Mouse (Mus musculus) right cerebral cortex, postnatal 14 days (tissue): ENCODE measurements at regions not wholly inside any gene's neighbourhood (a gene's known extent, or its start where the extent isn't known, plus 50 kb on each side); places are given as distances from the start of the nearest gene placed in this dataset.

Experiments
- DNase-seq: peaks from one replicate; pipeline ENCODE4 v3.0.0; 2022

DNA sequence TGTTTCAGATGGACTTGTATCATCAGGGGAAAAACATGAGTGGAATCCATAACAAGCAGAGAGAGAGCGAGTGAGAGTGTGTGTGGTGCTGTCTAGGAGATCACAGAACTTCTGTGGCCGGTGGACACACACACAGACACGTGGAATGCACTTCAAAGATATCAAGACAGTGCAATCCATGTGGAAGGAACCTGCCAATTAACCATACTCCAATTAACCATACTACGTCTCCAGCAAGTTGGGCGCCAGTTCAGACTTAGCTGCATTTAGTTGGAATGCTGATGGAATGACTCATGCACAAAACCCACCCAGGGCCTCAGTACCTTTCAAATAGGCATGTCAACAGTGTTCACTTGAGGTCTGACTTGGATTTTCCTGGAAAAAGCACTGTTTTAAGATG lies 172.8 kb upstream of the Rnd3 start:
- no peak for DNase-seq

DNA sequence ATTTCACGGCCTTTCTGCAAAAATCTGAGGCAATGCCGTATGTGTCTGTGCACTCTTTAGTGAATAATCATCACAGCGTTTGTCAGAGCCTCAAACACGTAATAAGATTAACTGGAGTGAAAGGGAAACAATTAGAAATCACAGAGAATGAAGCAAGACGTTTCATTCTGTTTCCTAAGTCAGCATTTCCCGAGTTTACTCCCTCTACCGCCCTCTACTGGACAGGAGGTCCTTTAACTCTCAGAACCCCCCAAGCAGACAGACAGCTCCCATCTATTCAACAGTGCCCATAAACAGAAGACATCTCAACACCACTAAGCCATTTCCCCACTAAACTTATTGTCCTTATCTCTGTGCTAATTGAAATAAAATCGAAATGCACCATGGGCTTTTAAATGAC lies 167.5 kb upstream of the Rnd3 start:
- no peak for DNase-seq

DNA sequence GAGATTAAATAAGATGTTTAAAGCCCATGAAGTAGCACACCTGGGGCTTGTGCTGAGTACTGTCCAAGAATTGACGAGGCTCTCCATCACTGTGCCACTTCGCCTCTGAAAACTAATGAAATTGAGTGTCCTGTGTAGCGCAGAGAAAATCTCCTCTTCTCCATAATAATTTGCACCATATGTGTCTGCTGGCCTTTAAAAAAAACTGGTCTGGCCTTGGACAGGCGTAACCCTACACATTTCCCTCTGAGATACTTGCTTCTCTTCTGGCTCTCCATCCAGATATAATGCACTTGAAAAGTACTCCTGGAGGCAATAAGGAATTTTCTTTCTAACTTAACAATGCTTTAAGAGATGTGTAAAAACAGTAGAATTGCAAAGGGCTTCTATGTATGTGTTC lies 164.5 kb upstream of the Rnd3 start:
- DNase-seq, result no peak

DNA sequence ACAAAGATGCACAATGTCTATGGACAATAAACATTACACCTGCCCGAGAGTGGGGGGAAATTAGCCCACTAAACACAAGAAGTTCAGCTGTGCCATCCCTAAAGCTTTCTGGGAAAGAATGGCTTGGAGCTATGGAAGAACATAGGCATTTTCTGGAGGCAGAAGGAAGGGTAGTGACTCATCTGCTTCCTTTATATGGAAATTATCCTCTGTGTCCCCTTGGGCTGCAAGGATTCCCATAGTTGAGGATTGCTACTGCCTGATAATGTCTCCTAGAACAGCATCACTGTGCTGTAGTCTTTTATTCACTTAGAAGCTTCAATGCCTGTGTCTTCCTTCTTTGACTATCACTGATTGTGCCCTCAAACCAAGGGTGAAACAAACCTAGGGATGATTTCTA lies 157.3 kb upstream of the Rnd3 start:
- DNase-seq, result no peak

DNA sequence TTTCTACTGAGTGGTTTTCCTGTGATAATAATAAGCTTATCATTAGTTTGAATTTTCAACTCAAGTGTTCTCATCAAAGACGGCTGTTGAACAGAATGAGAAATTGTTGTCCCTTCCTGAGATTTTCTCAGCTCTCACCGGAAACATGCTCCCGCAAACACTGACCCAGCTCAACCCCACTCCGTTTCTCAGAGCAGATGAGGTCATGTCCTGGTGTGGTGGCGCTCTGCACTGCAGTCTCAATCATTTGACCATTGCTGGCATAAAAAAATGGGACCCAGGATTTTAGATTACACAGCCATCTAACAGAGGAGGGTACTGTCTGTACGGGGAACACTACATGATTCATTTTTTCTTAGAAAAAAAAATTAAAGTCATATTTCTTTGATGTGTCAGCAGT lies 156.5 kb upstream of the Rnd3 start:
- no peak for DNase-seq

DNA sequence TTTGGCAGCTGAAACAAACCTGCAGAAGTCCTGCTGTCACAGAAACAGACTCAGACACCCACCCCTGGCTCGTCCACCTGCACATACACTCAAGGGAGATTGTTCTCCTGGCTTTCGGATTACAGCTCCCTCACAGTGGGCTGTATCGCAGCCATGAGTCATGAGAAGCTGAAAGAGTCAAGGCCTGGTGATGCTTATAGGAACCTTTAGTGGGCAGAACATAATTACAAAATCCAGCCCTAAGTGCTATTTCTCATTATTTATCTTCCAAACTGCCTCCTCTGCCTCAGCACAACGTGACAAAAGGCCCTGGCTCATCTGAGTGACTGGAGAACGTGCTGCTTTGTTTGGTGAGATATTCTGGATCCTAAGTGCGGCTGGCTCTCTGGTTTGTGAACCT lies 155.8 kb upstream of the Rnd3 start:
- no peak for DNase-seq

DNA sequence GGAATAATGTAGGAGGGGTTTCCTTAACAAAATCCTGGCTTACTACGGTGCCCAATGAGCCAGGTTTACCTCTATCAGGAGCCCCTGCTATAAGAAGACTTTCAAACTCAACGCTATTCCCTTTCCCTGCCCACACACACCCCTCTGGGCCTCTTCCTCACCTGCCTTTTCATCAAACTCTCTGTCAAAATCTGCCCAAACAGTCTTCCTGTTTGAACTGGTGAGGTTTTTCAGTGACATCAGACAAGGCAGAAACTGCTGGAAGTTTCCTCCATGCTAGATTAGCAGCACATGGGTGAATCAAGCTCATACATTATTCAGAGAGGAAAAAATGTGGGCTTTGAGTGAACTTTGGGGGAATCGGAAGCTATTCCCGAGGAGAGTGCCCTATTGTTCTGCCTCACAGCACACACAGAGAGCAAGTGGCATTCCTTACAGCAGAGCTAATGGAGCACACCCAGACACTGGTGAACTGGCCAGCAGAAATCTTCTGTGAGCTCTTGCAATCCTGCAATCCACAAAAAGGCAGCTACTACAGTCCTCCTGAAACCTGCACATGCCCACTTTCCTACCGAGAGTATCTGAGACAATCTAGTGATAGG lies 141.8 kb upstream of the Rnd3 start:
- no peak for DNase-seq

DNA sequence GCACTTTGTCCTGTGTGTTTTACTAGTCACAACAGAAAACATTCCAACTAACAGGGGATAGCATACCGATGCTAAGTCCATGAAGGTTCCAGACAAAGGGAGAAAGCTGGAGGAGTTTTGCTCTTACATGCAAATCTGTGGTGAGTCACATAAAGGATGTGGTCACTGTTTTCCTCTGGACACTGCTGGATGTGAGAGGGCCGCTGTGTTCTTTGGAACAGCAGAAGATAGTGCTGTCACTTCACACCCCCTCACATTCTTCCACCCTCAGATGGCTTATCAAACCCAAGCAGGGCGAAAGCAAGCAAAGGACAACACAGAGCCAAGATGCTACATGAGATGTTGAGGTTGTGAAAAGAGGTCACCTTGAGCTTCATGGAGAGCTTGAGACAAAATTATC lies 139.8 kb upstream of the Rnd3 start:
- DNase-seq, result no peak

DNA sequence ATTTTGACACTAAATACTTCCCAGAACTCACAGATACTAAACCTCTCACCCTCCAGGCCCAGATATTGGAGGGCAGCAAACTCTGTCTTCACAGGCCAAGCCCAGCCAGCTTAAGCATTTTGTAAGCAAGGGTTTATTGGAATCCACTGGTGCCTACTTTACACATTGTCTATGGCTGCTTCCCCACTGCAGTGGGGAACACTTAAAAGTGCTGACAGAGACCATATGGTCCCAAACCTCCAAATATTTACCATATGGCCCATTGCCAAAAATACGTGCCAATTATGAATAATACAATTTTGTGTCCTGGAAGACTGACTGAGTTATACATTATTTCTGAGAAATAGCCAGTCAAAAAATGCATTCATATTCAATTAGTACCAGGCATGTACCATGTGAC lies 136.7 kb upstream of the Rnd3 start:
- no peak for DNase-seq

DNA sequence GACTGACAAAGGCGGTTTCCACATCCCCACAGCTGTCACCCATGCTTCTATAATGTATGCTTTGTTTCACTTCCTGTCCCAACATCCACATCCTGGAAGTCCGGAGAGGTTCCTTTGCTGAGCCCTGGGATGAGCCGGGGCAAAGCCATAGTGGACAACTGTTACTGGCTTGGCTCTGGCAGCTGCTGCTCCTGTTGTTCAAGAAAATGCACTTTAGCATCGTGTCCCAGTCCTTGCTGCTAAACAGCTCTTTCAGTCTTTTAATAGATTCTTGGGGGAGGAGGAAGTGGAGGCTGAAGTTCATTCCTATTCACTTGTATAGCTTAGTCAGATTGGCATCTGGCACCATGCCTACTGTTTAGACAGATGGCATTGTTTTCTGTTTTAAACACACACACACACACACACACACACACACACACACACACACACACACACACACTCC lies 135.9 kb upstream of the Rnd3 start:
- no peak for DNase-seq

DNA sequence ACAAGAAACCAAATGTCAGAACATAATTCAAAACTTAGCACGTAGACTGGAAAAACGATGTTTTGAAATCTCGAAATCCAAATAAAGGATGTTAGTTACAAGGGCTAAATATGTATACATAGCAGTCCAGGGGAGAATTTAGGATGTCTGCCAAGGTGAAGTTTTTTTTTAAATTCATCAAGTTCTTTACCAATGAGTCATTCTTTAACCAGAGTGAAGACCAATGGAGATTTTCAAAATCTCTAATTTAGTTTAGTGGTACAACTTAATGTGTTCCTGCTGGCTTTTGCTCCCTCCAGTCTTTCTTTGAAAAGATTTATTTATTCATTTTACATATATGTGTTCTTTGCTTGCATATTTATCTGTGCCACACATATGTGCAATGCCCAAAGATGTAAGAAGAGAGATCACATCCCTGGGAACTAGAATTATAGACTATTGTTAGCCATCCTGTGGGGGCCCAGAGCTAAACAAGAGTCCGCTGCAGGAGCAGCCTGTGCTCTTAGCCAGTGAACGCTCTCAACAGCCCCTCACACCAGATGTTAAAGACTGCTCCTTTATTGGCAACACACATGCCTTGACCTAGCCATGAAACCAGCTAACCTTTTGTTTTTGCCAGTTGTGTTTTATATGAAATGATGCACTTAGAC lies 130.6 kb upstream of the Rnd3 start:
- no peak for DNase-seq

DNA sequence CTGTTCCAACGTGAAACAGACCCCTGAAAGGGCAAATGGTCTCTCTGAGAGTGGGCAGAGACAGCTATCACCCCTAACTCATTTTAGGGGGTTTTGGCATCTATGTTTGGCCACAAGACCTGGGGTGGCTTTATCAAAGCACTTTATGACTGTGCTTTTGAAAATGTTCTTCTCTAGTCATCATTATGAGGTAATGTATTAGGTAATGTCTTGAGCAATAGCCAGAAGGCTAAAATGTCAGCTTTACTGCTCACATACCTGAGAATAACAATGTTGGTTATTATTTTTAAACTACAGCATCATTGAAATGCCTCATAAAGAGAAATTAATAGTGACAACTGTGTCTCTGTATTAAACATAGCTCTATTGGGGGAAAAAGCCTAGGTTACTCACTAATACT lies 129.9 kb upstream of the Rnd3 start:
- no peak for DNase-seq

DNA sequence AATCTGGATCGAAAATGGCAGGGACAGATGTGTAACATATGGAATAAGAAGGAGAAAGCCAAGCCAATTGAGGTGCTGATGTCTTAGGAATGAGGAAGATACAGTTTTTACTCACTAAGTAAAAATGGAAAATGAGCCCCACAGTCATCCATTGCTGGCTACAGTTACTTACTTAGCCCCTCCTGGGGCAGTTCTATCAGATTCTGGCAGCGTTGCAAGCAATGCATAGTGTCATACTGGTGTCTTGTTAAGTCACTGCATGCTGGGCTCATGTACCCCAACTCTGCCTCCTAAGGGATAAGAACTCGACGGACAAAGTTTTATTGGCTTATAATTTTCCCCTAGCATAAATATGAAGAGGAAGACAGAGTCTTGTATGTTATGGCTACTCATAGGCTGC lies 129.4 kb upstream of the Rnd3 start:
- DNase-seq, result no peak

DNA sequence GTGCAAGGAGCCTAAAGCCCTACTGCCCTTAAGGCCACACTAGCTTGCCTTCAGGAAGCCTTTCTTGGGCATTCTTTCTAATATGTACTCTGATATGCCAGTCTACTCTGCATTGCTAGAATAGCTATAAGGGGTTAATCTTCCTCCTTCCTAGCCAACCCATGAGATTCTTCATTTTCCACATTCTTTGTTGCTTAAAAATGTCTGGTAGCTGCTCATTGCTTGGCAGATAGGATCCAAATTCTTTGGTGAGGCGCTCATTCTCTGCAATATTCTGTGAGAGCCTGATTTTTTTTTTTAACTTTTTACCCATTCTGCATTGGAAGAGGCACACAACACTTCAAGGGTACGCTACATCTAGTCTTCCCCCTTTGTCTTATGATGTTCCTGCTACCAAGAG lies 127.7 kb upstream of the Rnd3 start:
- DNase-seq, result no peak

DNA sequence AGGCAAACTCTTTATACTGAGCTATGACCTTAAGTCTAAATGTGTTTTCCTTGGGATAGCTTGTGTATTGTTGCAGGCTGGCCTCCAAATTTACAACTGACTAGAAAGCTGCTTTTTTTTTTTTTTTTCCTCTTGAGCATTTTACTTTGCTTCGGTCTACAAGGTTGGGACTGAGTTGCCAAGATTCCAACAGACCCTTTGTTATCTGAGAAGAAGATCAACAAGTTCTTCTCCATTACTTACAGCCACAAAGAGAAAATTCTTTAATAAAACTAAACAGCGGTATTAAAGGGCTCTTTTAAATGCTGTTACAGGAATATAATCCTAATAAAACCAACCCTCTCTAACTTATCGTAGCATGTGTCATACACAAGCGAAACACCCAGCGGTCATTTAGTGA lies 124.4 kb upstream of the Rnd3 start:
- DNase-seq, result no peak

DNA sequence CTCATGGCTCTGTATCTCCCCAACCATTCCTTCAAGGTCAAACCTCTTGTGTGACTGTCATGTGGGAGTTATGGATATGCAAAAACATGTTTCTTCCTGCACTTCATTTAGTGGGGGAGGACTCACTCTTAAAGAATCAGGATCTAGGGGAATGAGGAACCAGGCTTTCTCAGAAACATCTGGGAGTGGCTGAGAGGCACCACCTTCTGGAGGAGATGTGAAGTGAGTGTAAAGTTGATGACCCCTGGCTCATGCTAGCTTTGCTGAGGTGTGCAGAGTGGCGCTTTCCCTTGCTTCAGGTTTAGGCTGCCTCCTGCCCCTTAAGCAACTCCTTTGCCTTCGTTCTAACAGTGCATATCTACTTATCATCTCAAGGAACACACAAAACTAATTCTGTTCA lies 119.6 kb upstream of the Rnd3 start:
- DNase-seq, result no peak

DNA sequence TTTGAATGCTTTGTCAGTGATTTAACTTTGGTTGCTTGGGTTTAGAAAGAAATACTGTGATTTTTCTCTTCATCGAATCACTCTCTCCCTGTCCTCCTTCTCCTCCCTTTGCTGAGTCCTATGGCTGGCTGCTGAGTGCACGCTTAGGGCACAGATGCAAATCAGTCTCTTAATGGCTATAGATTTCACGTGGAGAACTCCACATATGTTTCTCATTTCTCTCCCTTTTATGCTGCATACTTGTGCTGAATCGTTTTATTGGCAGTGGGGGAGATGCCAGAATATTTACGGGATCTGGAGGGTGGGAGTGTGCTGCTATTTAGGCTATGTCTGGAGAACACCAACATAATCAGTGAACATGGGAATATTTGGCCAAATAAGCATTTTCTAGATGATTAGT lies 118.8 kb upstream of the Rnd3 start:
- no peak for DNase-seq

DNA sequence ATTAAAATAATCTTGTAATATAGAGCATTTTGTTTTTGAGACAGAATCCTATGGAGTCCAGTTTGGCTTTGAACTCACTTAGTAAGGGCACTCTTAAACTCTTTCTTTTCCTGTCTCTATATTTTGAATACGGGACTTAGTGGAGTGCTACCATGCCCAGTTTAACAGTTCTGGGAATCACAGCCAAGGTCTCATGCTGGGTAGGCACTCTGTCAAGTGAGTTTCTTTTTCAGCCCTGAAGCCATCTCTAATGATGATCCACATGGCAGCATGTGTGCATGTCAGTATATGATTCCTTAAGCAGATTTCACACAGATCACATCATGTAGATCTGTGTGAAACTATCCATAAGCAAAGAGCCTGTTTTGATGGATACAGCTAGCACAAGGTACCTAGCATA lies 113.6 kb upstream of the Rnd3 start:
- DNase-seq, result no peak

DNA sequence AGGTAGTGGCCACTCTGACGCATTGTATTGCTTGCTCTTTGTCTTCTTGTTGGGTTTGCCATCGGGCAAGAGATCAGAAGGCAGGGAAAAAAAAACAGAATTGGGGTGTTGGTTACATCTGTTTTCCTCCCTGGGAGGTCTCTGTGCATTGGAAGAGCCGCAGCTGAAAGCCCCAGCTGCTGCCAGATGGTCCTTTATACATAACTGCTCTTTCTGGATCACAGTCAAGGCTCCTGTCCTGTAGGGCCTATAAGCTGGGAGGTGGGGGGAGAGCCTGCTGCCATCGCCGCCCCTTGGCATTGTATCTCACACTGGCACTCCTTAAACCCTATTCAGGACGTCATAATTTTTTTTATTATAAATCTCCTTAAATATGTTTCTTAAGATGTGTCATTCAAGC lies 101.9 kb upstream of the Rnd3 start:
- no peak for DNase-seq

DNA sequence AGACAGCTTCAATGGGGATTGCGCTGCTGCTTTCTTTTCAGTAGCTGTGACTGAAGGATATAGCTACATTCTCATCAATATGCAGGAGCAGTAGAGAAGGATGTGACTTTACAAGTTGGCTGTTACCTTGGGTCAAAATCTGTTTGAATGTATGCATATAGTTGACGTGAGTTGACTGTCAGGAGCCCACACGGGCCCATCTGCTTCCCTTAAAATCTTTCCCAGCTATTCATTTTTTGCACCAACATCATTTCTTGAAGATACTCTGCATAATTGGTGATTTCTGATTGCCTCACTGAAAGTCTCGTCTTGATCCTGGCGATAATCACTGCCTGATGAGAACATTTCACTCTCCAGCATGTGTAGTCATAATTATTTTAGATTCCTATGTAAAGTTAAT lies 92.7 kb upstream of the Rnd3 start:
- no peak for DNase-seq

DNA sequence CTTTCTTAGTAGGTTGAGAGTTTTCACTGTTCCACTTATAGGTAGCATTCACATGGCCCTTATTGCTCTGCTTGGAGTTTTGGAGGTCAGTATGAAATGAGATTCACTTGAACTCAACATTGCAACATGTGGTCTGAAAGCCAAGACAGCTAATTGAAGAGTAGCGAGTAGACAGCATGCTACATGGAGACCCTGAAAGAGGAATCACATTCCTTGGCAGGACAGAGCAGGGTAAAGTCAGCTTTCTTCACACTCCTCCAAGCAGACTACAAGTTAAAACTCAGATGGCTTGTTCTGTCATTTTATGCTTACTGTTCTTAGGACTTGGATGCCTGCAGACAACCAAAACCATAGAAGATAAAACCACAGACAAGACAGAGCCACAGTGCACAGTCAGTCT lies 91.1 kb upstream of the Rnd3 start:
- DNase-seq, result no peak

DNA sequence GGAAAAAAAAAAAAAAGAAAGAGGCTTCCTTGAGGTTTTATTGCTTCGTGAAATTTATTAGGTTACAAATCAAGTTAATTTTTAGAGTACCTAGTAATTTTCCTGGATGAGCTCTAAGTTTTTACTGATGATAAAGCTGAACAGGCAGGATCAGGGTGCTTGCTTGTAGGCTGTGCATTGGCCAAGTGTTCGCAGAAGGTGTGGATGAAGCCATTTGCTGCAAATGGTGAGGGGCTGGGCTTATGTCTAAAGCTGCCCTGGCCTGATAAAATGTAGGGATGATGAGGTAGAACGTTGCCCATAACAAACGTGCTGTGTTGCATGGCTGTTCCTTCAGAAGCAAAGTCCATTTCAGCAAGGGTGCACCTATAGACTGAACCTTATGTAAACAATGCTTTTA lies 90.1 kb upstream of the Rnd3 start:
- no peak for DNase-seq

DNA sequence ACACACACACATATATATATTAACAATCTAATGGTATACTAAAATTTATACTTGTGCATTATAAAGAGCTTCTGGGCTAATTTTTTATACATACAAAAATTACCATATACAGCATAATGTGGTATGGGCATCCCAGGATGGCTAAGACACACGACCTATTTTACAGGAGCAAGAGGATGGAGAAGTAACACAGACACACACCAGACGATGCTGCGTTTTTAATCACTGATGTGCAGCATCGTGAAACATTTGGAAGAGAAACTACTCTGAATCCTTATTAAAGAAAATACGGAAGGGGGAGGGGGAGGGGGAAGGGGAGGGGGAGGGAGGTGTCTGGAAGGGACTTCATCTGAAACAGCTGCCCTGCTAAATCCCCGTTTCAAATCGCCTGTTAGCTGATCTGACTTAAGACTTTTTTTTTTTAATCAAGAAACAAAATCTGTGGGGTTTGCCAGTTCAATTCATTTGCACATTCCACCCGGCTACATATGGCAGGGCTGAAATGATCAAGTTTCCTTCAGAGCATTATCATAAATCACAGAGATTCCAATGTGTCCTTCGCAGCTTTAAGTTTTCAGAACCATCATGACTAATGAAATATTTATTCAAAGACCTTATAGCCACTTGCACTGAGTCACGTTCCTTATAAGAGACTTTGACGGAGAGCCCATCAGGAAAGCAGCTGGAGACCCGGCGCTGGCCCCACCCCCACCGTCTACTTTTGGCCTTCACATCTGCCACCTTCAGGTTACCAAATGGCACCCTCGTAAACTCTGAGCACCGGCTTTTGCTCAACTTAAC lies 89.4 kb upstream of the Rnd3 start:
- DNase-seq, result no peak

DNA sequence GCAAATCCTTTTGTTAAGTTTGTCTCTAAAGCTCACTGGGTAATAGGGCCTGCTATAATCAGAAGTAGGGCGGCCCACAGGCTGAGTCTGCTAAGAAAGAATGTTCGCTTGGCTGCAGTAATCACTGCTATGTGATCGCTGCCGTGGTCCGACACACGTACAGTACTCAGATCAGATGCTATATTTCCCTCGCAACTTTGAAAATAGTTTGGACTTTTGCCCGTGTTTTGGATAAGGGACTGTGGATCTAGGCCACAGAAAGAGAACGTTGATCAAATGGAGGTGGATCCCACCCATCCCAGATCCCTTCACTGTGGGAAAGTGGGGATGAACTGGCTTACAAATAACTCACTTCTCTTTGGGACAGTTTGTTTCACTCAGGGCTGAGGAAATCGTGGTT lies 88.5 kb upstream of the Rnd3 start:
- DNase-seq, result no peak

DNA sequence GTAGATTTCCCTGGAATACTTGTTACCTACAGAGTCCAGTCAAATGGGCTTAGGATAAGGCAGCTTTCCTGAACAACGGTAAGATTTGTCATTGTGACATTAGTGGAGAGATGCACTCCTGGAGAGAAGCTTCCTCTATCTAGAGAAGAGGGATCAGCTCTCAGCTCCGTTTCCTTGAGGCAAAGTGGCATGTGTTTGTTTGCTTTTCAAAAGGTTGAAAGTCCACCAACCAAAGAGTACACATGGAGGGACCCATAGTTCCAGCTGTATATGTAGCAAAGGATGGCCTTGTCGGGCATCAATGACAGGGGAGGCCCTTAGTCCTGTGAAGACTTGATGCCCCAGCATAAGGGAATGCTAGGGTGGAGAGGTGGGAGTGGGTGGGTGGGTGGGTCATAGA lies 87.9 kb upstream of the Rnd3 start:
- no peak for DNase-seq
